Mouse (Mus musculus) midbrain, embryonic 13.5 days (tissue): ENCODE data around the gene Sec23b. TPM values are rescaled to one million over a fixed set of nuclear protein-coding genes. Genes with fewer than 3 reads are reported as not detected.

Source experiments
- ATAC-seq: fragments of 200-750 bp; cut with Nextera tagmentation; 2 replicates; pipeline ENCODE4 v1.8.0; 2017; ENCODE audit warnings: mild to moderate bottlenecking, moderate TSS enrichment, moderate library complexity
- H3K27ac ChIP-seq: fragments of 300-500 bp; sonication (generic); 2 replicates; pipeline ENCODE4 v1.5.1; 2015; ENCODE audit warnings: inconsistent platforms, mild to moderate bottlenecking, moderate library complexity
- H3K27me3 ChIP-seq: fragments of 300-500 bp; sonication (generic); 2 replicates; pipeline ENCODE4 v1.6.1; 2015; ENCODE audit warnings: mild to moderate bottlenecking, inconsistent platforms
- H3K36me3 ChIP-seq: fragments of 300-500 bp; sonication (generic); 2 replicates; pipeline ENCODE4 v1.6.1; 2015; ENCODE audit warnings: mild to moderate bottlenecking, inconsistent platforms
- H3K4me1 ChIP-seq: fragments of 300-500 bp; sonication (generic); replicated peaks from 2 replicates; pipeline ENCODE4 v1.6.1; 2015; ENCODE audit warnings: inconsistent platforms
- H3K4me2 ChIP-seq: fragments of 300-500 bp; sonication (generic); replicated peaks from 2 replicates; pipeline ENCODE4 v1.6.1; 2015; ENCODE audit warnings: moderate library complexity, mild to moderate bottlenecking, inconsistent platforms
- H3K4me3 ChIP-seq: fragments of 300-500 bp; sonication (generic); replicated peaks from 2 replicates; pipeline ENCODE4 v1.5.1; 2015; ENCODE audit warnings: mild to moderate bottlenecking, inconsistent platforms
- H3K9ac ChIP-seq: fragments of 300-500 bp; sonication (generic); replicated peaks from 2 replicates; pipeline ENCODE4 v1.6.1; 2015; ENCODE audit warnings: mild to moderate bottlenecking, inconsistent platforms
- H3K9me3 ChIP-seq: fragments of 300-500 bp; sonication (generic); 2 replicates; pipeline ENCODE4 v1.6.1; 2016; ENCODE audit warnings: mild to moderate bottlenecking, inconsistent platforms
- WGBS: fragments of 180-500 bp; shearing (Covaris S2); methylation state at CpG from one replicate; pipeline ENCODE4 v1.1.7; 2015; 5-methylcytosine and 5-hydroxymethylcytosine counted together
- polyA plus RNA-seq: library from polyadenylated mRNA; unstranded; fragments of >200 nt; fragmentation: Nextera tagmentation; extraction: Ambion mirVana; gene quantifications from 2 replicates; pipeline ENCODE4 v1.2.1, GENCODE M21; 2015

Sec23b gene
- 81.1 and 88.0 TPM in 2 replicates for polyA plus RNA-seq

GRCm38 (mm10) chr2:144555820-144556552, at the start of gene Sec23b:
Gene Sec23b (plus strand): TSS chr2:144556229.
- H3K4me3 ChIP-seq = peak within 1 kb of the TSS; percentile 81
- WGBS = under 1% methylated on average over 44 of the region's 44 CpGs
- ATAC-seq = peak; percentile 99
- H3K4me1 ChIP-seq = peaks cover 20% of the 10 kb centered on the region
- H3K36me3 ChIP-seq = peaks cover 8% of the 10 kb centered on the region
- peak within 1 kb of the TSS; percentile 74 for H3K27ac ChIP-seq
- H3K9me3 ChIP-seq = no peaks in the 10 kb centered on the region
- H3K9ac ChIP-seq = peak within 1 kb of the TSS; percentile 76
- H3K27me3 ChIP-seq = no peaks in the 10 kb centered on the region
- peak within 1 kb of the TSS; percentile 67 for H3K4me2 ChIP-seq

GRCm38 (mm10) chr2:144514619-144515018, 41.4 kb upstream of the Sec23b start:
- no peaks in the 10 kb centered on the region for H3K4me1 ChIP-seq
- no peak overlapping the region for H3K27ac ChIP-seq
- no peak overlapping the region for H3K9ac ChIP-seq
- ATAC-seq = no peak
- no peak overlapping the region for H3K4me2 ChIP-seq
- peaks cover 4% of the 10 kb centered on the region; the same call in 1 of the 2 replicates for H3K27me3 ChIP-seq
- H3K36me3 ChIP-seq = peaks cover 15% of the 10 kb centered on the region; the same call in 1 of the 2 replicates
- no peak overlapping the region for H3K4me3 ChIP-seq
- H3K9me3 ChIP-seq = no peaks in the 10 kb centered on the region
- 79% methylated on average over 3 of the region's 3 CpGs for WGBS

GRCm38 (mm10) chr2:144519772-144520171, 36.3 kb upstream of the Sec23b start:
- WGBS = 52% methylated on average over 3 of the region's 3 CpGs
- peaks cover 18% of the 10 kb centered on the region for H3K27me3 ChIP-seq
- H3K27ac ChIP-seq = no peak overlapping the region
- H3K9ac ChIP-seq = no peak overlapping the region
- no peak overlapping the region for H3K4me3 ChIP-seq
- peaks cover 21% of the 10 kb centered on the region for H3K36me3 ChIP-seq
- no peaks in the 10 kb centered on the region for H3K4me1 ChIP-seq
- ATAC-seq = no peak
- no peaks in the 10 kb centered on the region for H3K9me3 ChIP-seq
- H3K4me2 ChIP-seq = no peak overlapping the region

- no peaks in the 10 kb centered on the region for H3K9me3 ChIP-seq
- H3K36me3 ChIP-seq = peaks cover 7% of the 10 kb centered on the region
- peaks cover 9% of the 10 kb centered on the region; the same call in 1 of the 2 replicates for H3K27me3 ChIP-seq
- peak overlapping the region; percentile 10; the same call in 1 of the 2 replicates for H3K9ac ChIP-seq
- 51% methylated on average over 10 of the region's 10 CpGs for WGBS
- peak overlapping the region; percentile 96; the same call in 1 of the 2 replicates for H3K4me3 ChIP-seq
- peaks cover 29% of the 10 kb centered on the region for H3K4me1 ChIP-seq
- no peak overlapping the region for H3K27ac ChIP-seq
- H3K4me2 ChIP-seq = peak overlapping the region; percentile 68
- no peak for ATAC-seq
These were observed 30.2 kb upstream of the Sec23b start for GRCm38 (mm10) chr2:144525856-144526255.

DNA sequence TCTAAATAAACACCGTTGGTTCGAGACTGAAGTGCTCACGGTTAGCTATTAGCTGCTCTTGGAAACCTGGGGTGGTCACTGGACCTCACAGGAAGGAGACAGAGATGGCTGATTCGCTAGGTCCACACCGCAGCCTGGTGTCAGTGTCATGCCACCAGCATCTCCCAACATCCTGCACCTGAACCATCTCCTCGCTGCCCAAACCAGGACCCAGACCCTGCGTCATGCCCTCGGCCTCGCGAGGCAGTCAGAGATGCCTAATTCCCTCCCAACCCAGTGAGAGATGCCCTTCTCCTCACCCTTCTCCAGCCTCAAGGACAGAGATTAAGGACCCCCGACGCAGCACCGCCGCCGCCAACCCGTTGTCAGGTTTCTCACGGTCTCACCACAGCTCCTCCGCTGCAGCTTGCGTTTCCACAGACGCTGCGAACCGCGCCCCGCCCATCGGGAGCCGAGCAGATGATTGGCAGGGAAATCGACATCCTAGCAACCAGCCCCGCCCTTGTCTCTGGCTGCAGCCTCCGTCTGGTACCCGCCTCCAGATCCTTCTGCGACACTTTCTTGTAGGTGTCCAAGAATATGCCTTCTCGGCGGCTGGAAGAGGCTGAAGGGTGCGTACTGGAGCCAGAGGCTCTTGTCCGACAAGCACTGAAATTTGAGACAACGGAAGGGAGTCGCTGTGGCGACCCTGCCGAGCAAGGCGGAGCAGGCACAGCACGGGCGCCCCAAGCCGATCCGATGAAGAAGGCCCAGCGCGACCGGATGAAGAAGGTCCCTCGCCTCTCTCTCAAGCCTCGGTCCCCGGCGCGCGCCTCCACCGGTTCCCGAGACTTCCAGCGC, 28.8 kb upstream of the Sec23b start, which contains the start of the genes Dzank1 and Polr3f:
Dzank1 (minus strand) TSS at position 434 of the 840 bp plus-strand sequence.
Polr3f (plus strand) TSS at position 738 of the 840 bp plus-strand sequence.
- H3K4me2 ChIP-seq = peak within 1 kb of the TSS; percentile 68
- H3K9ac ChIP-seq = peak within 1 kb of the TSS; percentile 86
- H3K36me3 ChIP-seq = peaks cover 11% of the 10 kb centered on the region
- peaks cover 6% of the 10 kb centered on the region; the same call in 1 of the 2 replicates for H3K27me3 ChIP-seq
- peaks cover 29% of the 10 kb centered on the region for H3K4me1 ChIP-seq
- peak within 1 kb of the TSS; percentile 95 for H3K27ac ChIP-seq
- H3K4me3 ChIP-seq = peak within 1 kb of the TSS; percentile 96
- H3K9me3 ChIP-seq = no peaks in the 10 kb centered on the region
- peak; percentile 98 for ATAC-seq
- under 1% methylated on average over 56 of the region's 56 CpGs for WGBS

GRCm38 (mm10) chr2:144527821-144528174, 28.2 kb upstream of the Sec23b start:
- ATAC-seq = peak; percentile 71
- no peaks in the 10 kb centered on the region for H3K9me3 ChIP-seq

GRCm38 (mm10) chr2:144537123-144537522, 18.9 kb upstream of the Sec23b start:
- Histone ChIP-seq H3K27me3 (no peaks in the 10 kb centered on the region), H3K4me1 (no peaks in the 10 kb centered on the region), H3K9me3 (0 out of 2 replicates have a peak, but pooled peaks cover 3% of the 10 kb centered on the region), H3K4me2 (no peak overlapping the region), H3K27ac (no peak overlapping the region), H3K36me3 (peaks cover 88% of the 10 kb centered on the region), H3K4me3 (no peak overlapping the region), H3K9ac (no peak overlapping the region)
- no peak for ATAC-seq
- 96% methylated on average over 7 of the region's 7 CpGs for WGBS

More at GRCm38 (mm10) chr2:144527821-144528174, 28.2 kb upstream of the Sec23b start:
- WGBS = under 1% methylated on average over 25 of the region's 25 CpGs
- H3K9ac ChIP-seq = peak overlapping the region; percentile 86
- peaks cover 29% of the 10 kb centered on the region for H3K4me1 ChIP-seq
- H3K4me3 ChIP-seq = peak overlapping the region; percentile 96
- peaks cover 15% of the 10 kb centered on the region for H3K36me3 ChIP-seq
- H3K27ac ChIP-seq = peak overlapping the region; percentile 95
- H3K4me2 ChIP-seq = peak overlapping the region; percentile 68
- peaks cover 6% of the 10 kb centered on the region; the same call in 1 of the 2 replicates for H3K27me3 ChIP-seq

DNA sequence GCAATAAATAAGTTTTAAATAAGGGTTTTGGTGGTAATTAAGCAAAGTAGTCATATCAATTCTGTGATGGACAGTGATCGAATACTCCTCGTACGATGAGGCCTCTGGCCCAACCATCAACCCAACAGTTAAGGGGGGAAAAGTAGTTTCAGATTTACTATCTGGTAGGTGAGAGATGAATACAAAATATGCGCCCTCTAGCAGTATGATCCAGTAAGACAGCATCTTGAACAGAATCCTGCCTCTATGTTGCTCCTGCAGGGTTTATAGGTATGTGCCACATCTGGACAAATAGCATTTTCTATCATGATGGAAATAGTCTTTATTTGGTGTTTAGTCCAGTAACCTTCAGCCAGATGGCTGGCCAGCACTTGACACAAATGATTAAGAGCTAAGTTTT, 14.8 kb upstream of the Sec23b start:
- H3K4me3 ChIP-seq = no peak overlapping the region
- H3K27ac ChIP-seq = no peak overlapping the region
- no peaks in the 10 kb centered on the region for H3K4me1 ChIP-seq
- ATAC-seq = no peak
- no peak overlapping the region for H3K9ac ChIP-seq
- H3K4me2 ChIP-seq = no peak overlapping the region
- H3K9me3 ChIP-seq = no peaks in the 10 kb centered on the region
- 91% methylated on average over 4 of the region's 4 CpGs for WGBS
- no peaks in the 10 kb centered on the region for H3K27me3 ChIP-seq
- H3K36me3 ChIP-seq = peaks cover 83% of the 10 kb centered on the region

GRCm38 (mm10) chr2:144543670-144544069, 12.4 kb upstream of the Sec23b start:
- H3K9ac ChIP-seq = no peak overlapping the region
- no peak overlapping the region for H3K4me3 ChIP-seq
- H3K9me3 ChIP-seq = no peaks in the 10 kb centered on the region
- ATAC-seq = no peak
- no peaks in the 10 kb centered on the region for H3K4me1 ChIP-seq
- WGBS = 91% methylated on average over 6 of the region's 6 CpGs
- no peak overlapping the region for H3K4me2 ChIP-seq
- H3K27me3 ChIP-seq = no peaks in the 10 kb centered on the region
- H3K36me3 ChIP-seq = peaks cover 77% of the 10 kb centered on the region
- no peak overlapping the region for H3K27ac ChIP-seq

DNA sequence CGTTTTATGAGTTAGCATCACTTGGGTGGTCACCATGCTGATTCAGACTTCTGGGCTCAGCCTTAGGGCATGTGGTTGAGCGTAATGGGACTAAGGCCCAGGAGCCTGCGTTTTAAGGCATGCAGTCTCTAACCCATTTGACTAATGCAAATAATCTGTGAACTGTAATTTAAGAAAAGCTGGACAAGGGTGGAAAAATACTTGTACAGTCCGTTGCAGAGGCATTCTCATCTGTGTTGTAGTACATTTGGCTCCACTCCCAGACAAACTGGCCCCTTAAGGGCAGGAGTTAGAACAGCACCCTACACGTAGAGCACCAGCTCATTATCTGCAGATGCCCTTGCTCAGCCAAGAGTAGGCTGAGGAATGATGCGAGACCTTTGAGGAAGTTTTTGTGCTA, 11.4 kb upstream of the Sec23b start:
- H3K4me3 ChIP-seq = no peak overlapping the region
- H3K9ac ChIP-seq = no peak overlapping the region

GRCm38 (mm10) chr2:144545061-144545460, 11.0 kb upstream of the Sec23b start:
- Histone ChIP-seq H3K27ac (no peak overlapping the region), H3K9ac (no peak overlapping the region), H3K4me3 (no peak overlapping the region), H3K36me3 (peaks cover 63% of the 10 kb centered on the region), H3K27me3 (no peaks in the 10 kb centered on the region), H3K4me2 (no peak overlapping the region), H3K4me1 (peaks cover 9% of the 10 kb centered on the region), H3K9me3 (no peaks in the 10 kb centered on the region)
- WGBS = 95% methylated on average over 2 of the region's 2 CpGs
- no peak for ATAC-seq

More for the DNA sequence above, 11.4 kb upstream of the Sec23b start:
- ATAC-seq = no peak
- no peaks in the 10 kb centered on the region for H3K9me3 ChIP-seq
- no peak overlapping the region for H3K27ac ChIP-seq
- 90% methylated on average over 6 of the region's 6 CpGs for WGBS
- peaks cover 67% of the 10 kb centered on the region for H3K36me3 ChIP-seq
- H3K27me3 ChIP-seq = no peaks in the 10 kb centered on the region
- H3K4me2 ChIP-seq = no peak overlapping the region
- H3K4me1 ChIP-seq = peaks cover 5% of the 10 kb centered on the region

GRCm38 (mm10) chr2:144545481-144545880, 10.5 kb upstream of the Sec23b start:
- 76% methylated on average over 1 of the region's 1 CpGs for WGBS
- peaks cover 59% of the 10 kb centered on the region for H3K36me3 ChIP-seq
- no peaks in the 10 kb centered on the region for H3K9me3 ChIP-seq
- H3K4me1 ChIP-seq = peaks cover 10% of the 10 kb centered on the region
- H3K4me2 ChIP-seq = no peak overlapping the region
- H3K9ac ChIP-seq = no peak overlapping the region
- H3K27ac ChIP-seq = no peak overlapping the region
- no peak overlapping the region for H3K4me3 ChIP-seq
- ATAC-seq = no peak
- H3K27me3 ChIP-seq = no peaks in the 10 kb centered on the region
